Mouse (Mus musculus): ENCODE measurements around the gene Gsta4.

DNA sequence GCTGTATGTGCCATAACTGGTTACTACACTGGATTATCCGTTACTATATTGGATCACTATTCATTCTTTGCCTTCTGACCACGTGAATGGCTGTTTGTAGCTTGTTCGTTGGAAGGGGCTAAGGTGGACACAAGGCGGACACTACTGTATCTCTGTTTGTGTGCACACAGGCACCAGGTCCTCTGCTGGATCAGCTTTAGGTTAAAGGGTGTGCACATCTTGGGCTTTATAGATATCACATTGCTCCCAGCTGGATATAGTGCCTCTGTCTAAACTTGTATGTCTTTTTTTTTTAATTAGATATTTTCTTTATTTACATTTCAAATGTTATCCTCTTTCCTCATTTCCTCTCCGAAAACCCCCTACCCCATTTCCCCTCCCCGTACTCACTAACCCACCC, 17.1 kb upstream of the Gsta4 start:
- no peak for TF ChIP-seq CTCF (IDR thresholded peaks at IDR 0.05; ENCODE audit: control insufficient read depth, insufficient read depth, insufficient read length)
- no peak for TF ChIP-seq CEBPB (IDR thresholded peaks at IDR 0.05; ENCODE audit: low read depth)
- TF ChIP-seq MAX (IDR thresholded peaks at IDR 0.05) = no peak
